In the genomic region with DNA sequence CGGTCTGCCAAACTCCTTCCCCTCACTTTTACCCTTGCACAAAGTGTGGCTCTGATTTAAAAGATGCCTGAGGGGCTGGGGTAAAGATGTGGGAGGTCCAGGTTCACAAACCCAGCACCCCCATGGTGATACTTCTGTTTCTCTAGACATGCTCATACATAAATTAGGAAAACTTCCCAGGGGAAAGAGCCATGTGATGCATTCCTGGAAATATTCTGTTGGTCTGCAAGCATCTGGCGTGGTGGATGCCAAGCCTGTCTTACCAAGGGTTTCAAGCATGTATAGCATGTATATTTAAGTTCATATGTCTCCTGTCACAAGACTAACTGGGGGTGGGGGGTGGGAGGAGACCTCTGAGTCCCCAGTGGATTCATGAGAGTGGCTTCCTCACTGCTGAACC, we compare ENCODE assay signal across 13 mouse cellular contexts.
"Had no signal": no experiment of that assay in that cellular context is flagged by ENCODE, and none has a peak within 500 bp of the region (broad histone marks: within the 10 kb centered on the region; RNA-seq: fewer than 3 reads in every experiment).

No protein-coding gene starts in this region.

- DNase-seq: kidney, postnatal 10 days; lung, adult 18-20 months; midbrain, embryonic 14.5 days; right cerebral cortex, adult 18-20 months; right cerebral cortex, postnatal 25 days; thymus, postnatal 14 days had no signal

- H3K27ac ChIP-seq: left cerebral cortex, adult 2 months; limb, embryonic 13.5 days; liver, embryonic 14.5 days; midbrain, embryonic 10.5 days; neural tube, embryonic 15.5 days; stomach, postnatal 0 days had no signal

- H3K4me3 ChIP-seq: left cerebral cortex, adult 2 months; limb, embryonic 13.5 days; midbrain, embryonic 10.5 days; myocyte; neural tube, embryonic 15.5 days had no signal
